Mouse (Mus musculus) forebrain, embryonic 11.5 days (tissue): ENCODE results near the gene Lpcat4. TPM values are rescaled to one million over a fixed set of nuclear protein-coding genes. Genes with fewer than 3 reads are reported as not detected.
"Not testable (repeated sequence)": the region's sequence is repeated elsewhere in the genome, so short reads cannot be mapped to it uniquely, and the experiment has no call there.

Source experiments
- ATAC-seq: fragments of 200-750 bp; cut with Nextera tagmentation; replicated peaks from 2 replicates; pipeline ENCODE4 v1.8.0; 2017; ENCODE audit warnings: moderate TSS enrichment; ENCODE audit not compliant: low FRiP score
- DNase-seq: peaks from one replicate; pipeline ENCODE4 v3.0.0-alpha.2; 2017; ENCODE audit warnings: low spot score
- H3K27ac ChIP-seq: fragments of 300-500 bp; sonication (generic); 2 replicates; pipeline ENCODE4 v1.5.1; 2014; ENCODE audit warnings: low read depth, low read length
- H3K27me3 ChIP-seq: fragments of 300-500 bp; sonication (generic); 2 replicates; pipeline ENCODE4 v1.6.1; 2014; ENCODE audit warnings: mild to moderate bottlenecking, low read length, mixed read lengths; ENCODE audit not compliant: control insufficient read depth, insufficient read depth
- H3K36me3 ChIP-seq: fragments of 300-500 bp; sonication (generic); 2 replicates; pipeline ENCODE4 v1.6.1; 2014; ENCODE audit warnings: mild to moderate bottlenecking, low read length, moderate library complexity, mixed read lengths; ENCODE audit not compliant: control insufficient read depth, insufficient read depth
- H3K4me1 ChIP-seq: fragments of 300-500 bp; sonication (generic); replicated peaks from 2 replicates; pipeline ENCODE4 v1.6.1; 2014; ENCODE audit warnings: low read length, mixed read lengths; ENCODE audit not compliant: control insufficient read depth, insufficient read depth
- H3K4me2 ChIP-seq: fragments of 300-500 bp; sonication (generic); 2 replicates; pipeline ENCODE4 v1.6.1; 2014; ENCODE audit warnings: low read depth, mild to moderate bottlenecking, low read length, moderate library complexity, mixed read lengths; ENCODE audit not compliant: severe bottlenecking
- H3K4me3 ChIP-seq: fragments of 300-500 bp; sonication (generic); 2 replicates; pipeline ENCODE4 v1.5.1; 2014; ENCODE audit warnings: low read depth, low read length
- H3K9ac ChIP-seq: fragments of 300-500 bp; sonication (generic); 2 replicates; pipeline ENCODE4 v1.6.1; 2014; ENCODE audit warnings: low read length
- H3K9me3 ChIP-seq: fragments of 300-500 bp; sonication (generic); 2 replicates; pipeline ENCODE4 v1.6.1; 2016; ENCODE audit warnings: low read length, mixed read lengths; ENCODE audit not compliant: control insufficient read depth
- WGBS: fragments of 180-500 bp; shearing (Covaris S2); extraction: QIAGEN DNeasy Blood & Tissue Kit; methylation state at CpG from one replicate; pipeline ENCODE4 v1.1.7; 2014; 5-methylcytosine and 5-hydroxymethylcytosine counted together
- polyA plus RNA-seq: library from polyadenylated mRNA; unstranded; fragments of >200 nt; fragmentation: Nextera tagmentation; extraction: Ambion mirVana; gene quantifications from 2 replicates; pipeline ENCODE4 v1.2.1, GENCODE M21; 2014

Lpcat4 gene
- polyA plus RNA-seq, 1 experiment from 2014 or later: 14.2 TPM

GRCm38 (mm10) chr2:112284363-112285030 is 45.2 kb downstream of the Lpcat4 start:
- H3K4me2 ChIP-seq: peak overlapping the region; percentile 85
- peak overlapping the region; percentile 66 for H3K9ac ChIP-seq
- H3K4me3 ChIP-seq: peak overlapping the region; percentile 44
- WGBS: 1% methylated on average over 21 of the region's 21 CpGs
- no peaks in the 10 kb centered on the region for H3K27me3 ChIP-seq
- peak; percentile 96 for ATAC-seq
- H3K27ac ChIP-seq: no peak overlapping the region
- H3K4me1 ChIP-seq: no peaks in the 10 kb centered on the region
- peak; percentile 69 for DNase-seq
- H3K9me3 ChIP-seq: no peaks in the 10 kb centered on the region
- no peaks in the 10 kb centered on the region for H3K36me3 ChIP-seq

- no peaks in the 10 kb centered on the region for H3K36me3 ChIP-seq
- H3K4me2 ChIP-seq: peak overlapping the region; percentile 85
- H3K9ac ChIP-seq: peak overlapping the region; percentile 66; the same call in 1 of the 2 replicates
- H3K27ac ChIP-seq: no peak overlapping the region
- H3K4me1 ChIP-seq: no peaks in the 10 kb centered on the region
- H3K27me3 ChIP-seq: no peaks in the 10 kb centered on the region
- H3K9me3 ChIP-seq: no peaks in the 10 kb centered on the region
- peak overlapping the region; percentile 44 for H3K4me3 ChIP-seq
- ATAC-seq: no peak
- no peak for DNase-seq
- 65% methylated on average over 6 of the region's 6 CpGs for WGBS
These were observed 45.7 kb downstream of the Lpcat4 start for GRCm38 (mm10) chr2:112285031-112285390.

GRCm38 (mm10) chr2:112286062-112286461 is 46.8 kb downstream of the Lpcat4 start:
- ATAC-seq, H3K4me2 ChIP-seq, DNase-seq, H3K9ac ChIP-seq, H3K9me3 ChIP-seq, H3K4me1 ChIP-seq, H3K27me3 ChIP-seq, H3K4me3 ChIP-seq, H3K36me3 ChIP-seq, H3K27ac ChIP-seq: not testable (repeated sequence)
- WGBS: 94% methylated on average over 1 of the region's 1 CpGs

DNA sequence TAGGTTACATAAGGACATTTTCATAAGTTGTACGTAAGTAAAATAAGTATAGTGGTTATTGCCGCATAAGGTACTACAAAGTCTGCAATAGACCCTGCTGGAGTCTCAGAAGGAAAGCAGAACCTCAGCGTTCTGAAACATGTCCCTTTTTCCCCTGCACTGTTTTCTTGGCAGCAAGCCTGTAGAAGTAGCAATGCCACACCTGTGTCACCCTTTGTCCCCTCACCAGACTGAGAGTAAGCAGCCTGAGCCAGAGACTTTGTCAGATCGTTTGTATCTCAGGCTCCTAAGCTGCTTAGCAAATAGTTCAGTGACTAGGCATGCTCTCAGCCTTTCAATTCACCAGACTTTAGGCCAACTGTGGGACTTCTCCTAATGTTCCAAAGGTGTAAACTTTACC is 47.8 kb downstream of the Lpcat4 start:
- DNase-seq (no peak), ATAC-seq (no peak)
- Histone ChIP-seq H3K27me3 (no peaks in the 10 kb centered on the region), H3K36me3 (no peaks in the 10 kb centered on the region), H3K9me3 (no peaks in the 10 kb centered on the region), H3K4me3 (no peak overlapping the region), H3K27ac (no peak overlapping the region), H3K4me1 (no peaks in the 10 kb centered on the region), H3K9ac (no peak overlapping the region), H3K4me2 (no peak overlapping the region)
- WGBS: 68% methylated on average over 4 of the region's 4 CpGs

DNA sequence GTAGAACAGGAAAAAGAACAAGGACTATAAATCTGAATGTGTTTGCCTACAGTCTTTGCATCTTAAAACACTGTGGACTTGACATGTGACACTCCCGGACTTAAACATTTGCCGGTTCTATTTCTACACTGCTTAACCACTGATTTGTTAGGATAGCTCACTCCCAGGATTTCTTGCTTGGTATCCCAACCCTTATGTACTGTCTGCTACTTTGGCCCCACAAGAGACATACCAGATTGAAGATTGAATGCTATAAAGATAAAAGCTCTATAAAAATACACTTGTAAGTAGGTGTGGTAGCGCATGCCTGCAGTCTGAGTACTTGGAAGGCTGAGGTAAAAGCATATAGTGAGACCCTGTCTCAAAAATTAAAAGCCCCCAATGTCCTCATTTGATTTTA is 50.2 kb downstream of the Lpcat4 start:
- no peak for ATAC-seq
- H3K9ac ChIP-seq: no peak overlapping the region
- WGBS: 90% methylated on average over 3 of the region's 3 CpGs
- no peak for DNase-seq
- H3K27me3 ChIP-seq: no peaks in the 10 kb centered on the region
- no peak overlapping the region for H3K27ac ChIP-seq
- no peaks in the 10 kb centered on the region for H3K4me1 ChIP-seq
- no peaks in the 10 kb centered on the region for H3K9me3 ChIP-seq
- H3K36me3 ChIP-seq: no peaks in the 10 kb centered on the region
- no peak overlapping the region for H3K4me3 ChIP-seq
- no peak overlapping the region for H3K4me2 ChIP-seq

- Histone ChIP-seq H3K9me3 (no peaks in the 10 kb centered on the region), H3K27ac (no peak overlapping the region), H3K36me3 (no peaks in the 10 kb centered on the region), H3K4me2 (no peak overlapping the region), H3K27me3 (no peaks in the 10 kb centered on the region), H3K4me3 (no peak overlapping the region), H3K4me1 (no peaks in the 10 kb centered on the region), H3K9ac (no peak overlapping the region)
- no peak for DNase-seq
- ATAC-seq: no peak
- 87% methylated on average over 2 of the region's 2 CpGs for WGBS
These were observed 53.6 kb downstream of the Lpcat4 start for GRCm38 (mm10) chr2:112292823-112293222.

DNA sequence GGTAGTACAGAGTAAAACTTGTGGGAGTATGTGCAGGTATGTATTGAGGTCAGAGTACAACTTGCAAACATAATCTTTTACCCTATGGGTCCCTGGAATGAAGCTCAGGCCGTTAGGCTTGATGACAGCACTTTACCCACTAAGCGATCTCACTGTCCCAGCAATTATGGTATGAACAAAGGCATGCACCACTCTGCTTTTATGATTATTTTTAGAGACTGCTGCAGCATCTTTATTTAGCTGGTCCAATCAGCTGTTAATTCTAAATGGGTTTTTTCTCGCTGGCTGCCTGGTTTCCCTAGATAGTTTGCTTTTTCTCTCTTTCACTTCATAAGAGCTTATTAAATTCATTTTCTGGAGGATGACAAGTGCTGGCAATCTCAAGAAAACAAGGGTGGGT is 56.9 kb downstream of the Lpcat4 start:
- Histone ChIP-seq H3K4me2 (no peak overlapping the region), H3K27me3 (no peaks in the 10 kb centered on the region), H3K27ac (no peak overlapping the region), H3K4me1 (no peaks in the 10 kb centered on the region), H3K4me3 (no peak overlapping the region), H3K9ac (no peak overlapping the region), H3K36me3 (no peaks in the 10 kb centered on the region), H3K9me3 (no peaks in the 10 kb centered on the region)
- WGBS: 88% methylated on average over 3 of the region's 3 CpGs
- DNase-seq: no peak
- ATAC-seq: no peak

Other genes with a start within 250 kb of the Lpcat4 start
- gene Olfr1309, start 249.2 kb upstream of the Lpcat4 start, polyA plus RNA-seq: not detected in 2 replicates
- not detected in 2 replicates for gene Olfr1310, start 226.8 kb upstream of the Lpcat4 start, polyA plus RNA-seq
- not detected in 2 replicates for gene Olfr1311, start 215.1 kb upstream of the Lpcat4 start, polyA plus RNA-seq
- not detected in 2 replicates for gene Olfr1312, start 189.2 kb upstream of the Lpcat4 start, polyA plus RNA-seq
- not detected in 2 replicates for gene Olfr1313, start 161.6 kb upstream of the Lpcat4 start, polyA plus RNA-seq
- not detected in 2 replicates for gene Olfr1314, start 142.7 kb upstream of the Lpcat4 start, polyA plus RNA-seq
- gene Olfr1315-ps1, start 124.0 kb upstream of the Lpcat4 start, polyA plus RNA-seq: not detected in 2 replicates
- gene Olfr1316, start 104.5 kb upstream of the Lpcat4 start, polyA plus RNA-seq: not detected in 2 replicates
- gene Olfr1317, start 99.1 kb upstream of the Lpcat4 start, polyA plus RNA-seq: not detected in 2 replicates
- 0.08 TPM in 1 of 2 replicates, not detected in the other for gene Olfr1318, start 85.3 kb upstream of the Lpcat4 start, polyA plus RNA-seq
- 0.05 TPM in 1 of 2 replicates, not detected in the other for gene Nutm1, start 19.8 kb downstream of the Lpcat4 start, polyA plus RNA-seq
- 157 and 176 TPM in 2 replicates for gene Nop10, start 22.5 kb downstream of the Lpcat4 start, polyA plus RNA-seq
- 16.0 and 16.2 TPM in 2 replicates for gene Slc12a6, start 26.4 kb downstream of the Lpcat4 start, polyA plus RNA-seq
- 0.09 TPM in 1 of 2 replicates, not detected in the other for gene Gm21985, start 26.8 kb downstream of the Lpcat4 start, polyA plus RNA-seq
- 99.7 and 111 TPM in 2 replicates for gene Emc4, start 128.6 kb downstream of the Lpcat4 start, polyA plus RNA-seq
- gene Katnbl1, start 139.7 kb downstream of the Lpcat4 start, polyA plus RNA-seq: 49.8 and 53.6 TPM in 2 replicates
- 9.9 and 11.6 TPM in 2 replicates for gene Emc7, start 215.5 kb downstream of the Lpcat4 start, polyA plus RNA-seq
- 0.27 TPM in 1 of 2 replicates, not detected in the other for gene Chrm5, start 241.3 kb downstream of the Lpcat4 start, polyA plus RNA-seq